Mouse (Mus musculus): ENCODE measurements at regions not wholly inside any gene's neighbourhood (a gene's known extent, or its start where the extent isn't known, plus 50 kb on each side); places are given as distances from the start of the nearest gene placed in this dataset.

- TF ChIP-seq USF1 (IDR thresholded peaks at IDR 0.05; ENCODE audit: low read depth, low read length): no peak
- TF ChIP-seq CTCF (IDR thresholded peaks at IDR 0.05 in 2 of 3, conservative IDR thresholded peaks at IDR 0.05 in 1 of 3; ENCODE audit: control insufficient read depth in 1 of 3, insufficient read depth in 1 of 3, low read depth in 2 of 3, low read length in 3 of 3, poor library complexity in 1 of 3, severe bottlenecking in 1 of 3): no peak
- no peak for TF ChIP-seq CHD2 (IDR thresholded peaks at IDR 0.05; ENCODE audit: low read length)
- no peak for TF ChIP-seq ETS1 (IDR thresholded peaks at IDR 0.05; ENCODE audit: low read depth, low read length)
- no peak for TF ChIP-seq JUND (IDR thresholded peaks at IDR 0.05; ENCODE audit: low read depth, low read length)
- no peak for TF ChIP-seq MEF2A (IDR thresholded peaks at IDR 0.05; ENCODE audit: extremely low read depth, insufficient replicate concordance, low read depth, low read length, poor library complexity, severe bottlenecking)
- no peak for TF ChIP-seq POLR2AphosphoS2 (IDR thresholded peaks at IDR 0.05; ENCODE audit: low read length)
- no peak for TF ChIP-seq SIN3A (IDR thresholded peaks at IDR 0.05; ENCODE audit: low read length)
- no peak for TF ChIP-seq MYC (IDR thresholded peaks at IDR 0.05; ENCODE audit: low read depth, low read length)
- TF ChIP-seq E2F4 (IDR thresholded peaks at IDR 0.05; ENCODE audit: borderline replicate concordance, low read depth, low read length): no peak
These were observed 768.7 kb downstream of the Gm826 start for GRCm38 (mm10) chr2:159565255-159565654.
